Mouse (Mus musculus): ENCODE results near the gene Mrm2.

DNA sequence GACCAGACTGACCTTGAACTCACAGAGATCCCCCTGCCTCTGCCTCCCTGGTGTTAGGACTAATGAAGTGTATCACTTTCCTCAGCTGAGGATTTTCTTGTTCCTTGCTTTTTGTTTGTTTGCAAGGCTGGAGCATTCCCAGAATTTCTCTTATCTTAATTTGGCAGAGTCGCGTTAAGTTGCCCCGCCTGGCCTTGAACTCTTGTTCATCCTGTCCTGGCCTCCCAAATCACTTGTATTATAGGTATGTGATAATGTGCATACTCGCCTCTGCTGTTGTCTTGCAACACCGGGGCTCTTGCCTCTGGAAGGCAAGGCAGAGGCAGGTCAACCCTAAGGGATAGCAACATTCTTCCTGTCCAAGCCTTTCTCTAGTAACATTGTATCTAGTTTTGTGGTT is 7.6 kb downstream of the Mrm2 start:
- TF ChIP-seq CTCF (IDR thresholded peaks at IDR 0.05; ENCODE audit: insufficient read depth, low read depth, low read length) (no peak), POLR2A (IDR thresholded peaks at IDR 0.05; ENCODE audit: insufficient read depth, low read depth, low read length) (no peak)
